Mouse (Mus musculus) cerebellum, postnatal 36 days (tissue): ENCODE measurements at regions not wholly inside any gene's neighbourhood (a gene's known extent, or its start where the extent isn't known, plus 50 kb on each side); places are given as distances from the start of the nearest gene placed in this dataset.
A peak's percentile ranks its signal among the peaks of the same experiment; 100 is the strongest.

Experiments used
- DNase-seq, 2 experiments: peaks; one replicate each; pipeline ENCODE4 v3.0.0; 2021 to 2022; ENCODE audit warnings: mixed read lengths in 2 of 2

- no peak for DNase-seq
Observed at GRCm38 (mm10) chr1:148901319-148902033, 1059.6 kb downstream of the Pla2g4a start.

DNA sequence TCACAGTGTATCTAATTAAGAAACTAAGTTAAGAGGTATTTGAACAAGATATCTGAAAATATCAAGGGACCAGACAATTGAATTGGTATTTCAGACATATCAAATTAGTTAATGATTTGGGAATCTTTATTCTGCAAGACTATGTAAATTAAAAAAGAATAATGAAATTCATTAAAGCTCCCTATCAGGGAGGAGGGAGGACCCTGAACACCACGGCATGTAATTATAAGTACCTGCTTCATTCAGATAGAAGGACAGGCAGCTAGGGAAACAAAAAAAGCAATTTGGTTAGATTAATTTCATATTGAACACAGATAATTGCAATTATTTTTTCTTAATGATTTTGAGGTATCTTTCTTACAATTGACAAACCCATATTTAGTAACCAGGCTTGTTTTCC, 1090.3 kb downstream of the Pla2g4a start:
- DNase-seq: no peak

GRCm38 (mm10) chr1:148863582-148863981, 1097.5 kb downstream of the Pla2g4a start:
- no peak for DNase-seq

DNA sequence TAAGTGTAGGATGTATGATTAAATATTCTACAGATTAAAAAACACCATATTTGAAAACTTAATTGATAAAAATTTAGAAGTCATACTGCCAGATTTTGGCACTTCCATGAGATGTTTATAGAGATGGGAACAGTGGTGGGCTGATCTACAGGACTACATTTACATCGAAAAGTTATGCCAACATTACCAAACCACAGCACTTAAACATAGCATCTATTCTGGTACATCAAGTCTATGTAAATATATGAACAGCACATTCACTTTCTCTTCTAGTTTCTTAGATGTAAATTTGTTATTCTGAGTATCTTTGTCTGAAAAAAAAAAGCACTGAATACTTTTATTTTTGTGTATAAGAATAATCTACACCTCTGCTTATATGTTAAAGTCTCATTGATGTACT, 1108.1 kb downstream of the Pla2g4a start:
- DNase-seq: no peak

DNA sequence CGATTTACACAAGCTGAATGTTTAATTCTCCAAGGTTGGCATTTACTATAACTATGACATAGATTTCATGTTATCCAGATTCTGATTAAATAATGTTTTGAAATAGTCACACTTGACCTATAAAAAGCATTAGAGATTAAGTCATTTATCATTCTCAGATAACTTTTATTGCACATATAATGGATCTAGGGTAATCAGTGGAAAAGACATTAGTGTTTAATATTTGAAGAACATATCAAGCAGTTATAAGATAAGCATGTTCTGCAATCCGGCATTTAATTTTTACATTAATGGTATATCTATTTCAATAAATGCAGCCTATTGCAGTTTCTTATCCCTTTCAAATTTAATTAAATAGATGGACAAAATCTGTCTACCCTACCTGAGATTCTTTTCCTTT, 1114.5 kb downstream of the Pla2g4a start:
- DNase-seq: no peak

GRCm38 (mm10) chr1:148823146-148823545, 1137.9 kb downstream of the Pla2g4a start:
- DNase-seq: no peak

DNA sequence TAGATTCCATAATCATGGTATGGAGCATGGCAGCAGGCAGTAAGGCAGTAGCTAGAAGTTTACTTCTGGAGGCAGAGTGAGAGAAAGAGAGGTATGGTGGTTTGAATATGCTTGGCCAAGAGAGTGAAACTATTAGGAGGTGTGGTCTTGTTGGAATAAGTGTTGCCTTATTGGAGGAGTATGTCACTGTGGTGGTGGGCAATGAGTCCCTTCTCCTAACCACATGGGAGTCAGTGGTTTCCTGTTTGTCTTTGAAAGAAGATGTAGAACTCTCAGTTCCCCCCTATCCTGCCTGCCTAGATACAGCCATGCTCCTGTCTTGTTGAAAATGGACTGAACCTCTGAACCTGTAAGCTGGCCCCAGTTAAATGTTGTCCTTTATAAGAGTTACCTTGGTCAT, 1152.4 kb downstream of the Pla2g4a start:
- DNase-seq: no peak

DNA sequence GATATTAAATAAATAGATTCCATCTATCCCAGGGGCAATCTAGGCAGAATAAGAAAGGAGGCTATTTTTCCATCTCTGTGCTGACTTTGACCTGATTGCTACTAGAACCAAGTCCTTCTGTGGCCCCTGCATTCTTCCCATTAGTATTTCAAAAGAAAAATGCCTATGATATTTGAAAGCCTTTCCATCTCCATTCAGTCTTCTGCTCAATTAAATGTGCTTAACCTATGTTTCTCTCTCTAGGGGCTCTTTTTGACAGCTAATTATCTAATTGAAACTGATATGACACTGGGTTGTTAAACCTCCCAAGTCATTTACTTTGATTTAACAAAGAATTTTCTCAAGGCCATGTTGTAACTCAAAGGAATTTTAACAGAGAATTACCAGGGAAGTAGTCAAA, 1164.0 kb downstream of the Pla2g4a start:
- no peak for DNase-seq

DNA sequence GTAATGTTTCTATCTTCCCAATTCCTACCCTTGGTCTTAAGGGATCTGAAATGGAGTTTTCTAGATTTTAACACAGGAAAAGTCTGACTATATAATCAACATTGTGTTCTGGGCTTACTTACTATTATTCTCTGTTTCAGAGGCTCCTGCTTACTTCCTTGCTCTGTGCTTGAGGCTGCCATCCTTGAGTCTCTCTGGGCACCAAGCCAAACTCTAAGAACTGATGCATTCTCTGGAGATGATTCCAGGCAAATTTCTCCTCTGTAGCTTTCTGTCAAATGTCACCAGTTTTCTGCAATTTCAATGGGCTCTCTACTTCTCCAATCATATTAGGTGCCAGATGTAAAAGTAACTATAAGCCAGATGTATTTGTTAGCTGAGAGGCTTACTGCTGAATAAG, 1210.3 kb downstream of the Pla2g4a start:
- DNase-seq: peak in 1 of 2 experiments; percentile 2

GRCm38 (mm10) chr1:148722106-148722505, 1239.0 kb downstream of the Pla2g4a start:
- no peak for DNase-seq

DNA sequence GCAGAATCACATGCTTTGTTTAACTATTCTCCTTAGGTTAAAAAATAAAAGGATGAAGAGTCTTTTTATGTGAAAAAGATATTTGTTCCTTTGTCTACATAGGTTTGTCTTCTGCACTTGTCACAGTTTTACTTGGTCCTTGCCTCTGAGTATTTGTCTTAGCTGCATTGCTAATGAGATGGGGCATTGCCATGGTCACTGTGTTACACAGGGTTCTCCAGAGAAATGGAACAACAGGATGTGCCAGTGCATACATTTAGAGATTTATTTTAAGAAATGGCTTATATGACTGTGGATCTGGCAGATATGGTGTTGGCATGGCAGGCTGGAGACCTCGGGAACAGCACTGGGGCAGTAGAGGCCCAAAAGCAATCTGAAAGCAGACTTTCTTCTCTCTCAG, 1239.7 kb downstream of the Pla2g4a start:
- no peak for DNase-seq

GRCm38 (mm10) chr1:148720980-148721379, 1240.1 kb downstream of the Pla2g4a start:
- no peak for DNase-seq

DNA sequence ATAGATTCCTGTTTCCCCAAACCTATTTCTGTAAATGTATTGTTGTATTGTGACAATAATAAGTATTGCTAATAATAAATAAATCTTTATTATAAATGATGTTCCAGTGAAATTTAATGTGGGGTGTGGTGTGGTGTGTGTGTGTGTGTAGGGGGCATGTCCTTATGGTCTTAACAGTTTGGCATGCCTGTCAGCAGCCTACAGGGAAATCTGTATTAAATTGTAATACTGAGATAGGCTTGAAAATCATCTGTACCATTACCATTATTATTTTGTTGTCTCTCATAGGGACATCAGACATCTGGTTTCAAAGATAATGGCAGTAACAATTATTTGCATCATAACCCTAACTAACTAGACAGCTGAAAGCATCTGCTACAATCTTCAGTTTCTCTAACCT, 1253.0 kb downstream of the Pla2g4a start:
- DNase-seq: no peak

- no peak for DNase-seq
Observed at GRCm38 (mm10) chr1:148707657-148708056, 1253.4 kb downstream of the Pla2g4a start.

- no peak for DNase-seq
Observed at GRCm38 (mm10) chr1:148706271-148706807, 1254.8 kb downstream of the Pla2g4a start.

GRCm38 (mm10) chr1:148700599-148700954, 1260.5 kb downstream of the Pla2g4a start:
- no peak for DNase-seq

- DNase-seq: no peak
Observed at GRCm38 (mm10) chr1:148699854-148700598, 1261.1 kb downstream of the Pla2g4a start.

- DNase-seq: no peak
Observed at GRCm38 (mm10) chr1:148690085-148690484, 1271.0 kb downstream of the Pla2g4a start.

GRCm38 (mm10) chr1:148689618-148690017, 1271.5 kb downstream of the Pla2g4a start:
- DNase-seq: no peak

GRCm38 (mm10) chr1:148675516-148675915, 1285.6 kb downstream of the Pla2g4a start:
- no peak for DNase-seq

DNA sequence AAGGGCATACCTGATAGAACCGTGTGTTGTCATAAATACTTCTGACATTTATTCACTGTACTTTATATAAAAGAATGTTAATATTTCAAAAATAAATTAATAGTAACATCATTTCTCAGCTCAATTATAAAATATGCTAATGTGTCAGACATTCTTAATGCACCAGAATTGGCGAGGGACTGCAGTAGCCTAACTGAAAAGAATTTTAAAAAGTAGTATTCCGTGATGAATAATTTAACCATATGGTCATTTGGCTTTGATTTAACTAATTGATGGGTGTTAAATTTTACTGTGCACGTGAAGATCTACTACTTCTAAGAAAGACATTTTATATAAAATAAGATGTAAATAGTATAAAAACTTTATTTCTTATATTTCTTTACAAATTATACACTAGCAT, 1296.7 kb downstream of the Pla2g4a start:
- DNase-seq: no peak

DNA sequence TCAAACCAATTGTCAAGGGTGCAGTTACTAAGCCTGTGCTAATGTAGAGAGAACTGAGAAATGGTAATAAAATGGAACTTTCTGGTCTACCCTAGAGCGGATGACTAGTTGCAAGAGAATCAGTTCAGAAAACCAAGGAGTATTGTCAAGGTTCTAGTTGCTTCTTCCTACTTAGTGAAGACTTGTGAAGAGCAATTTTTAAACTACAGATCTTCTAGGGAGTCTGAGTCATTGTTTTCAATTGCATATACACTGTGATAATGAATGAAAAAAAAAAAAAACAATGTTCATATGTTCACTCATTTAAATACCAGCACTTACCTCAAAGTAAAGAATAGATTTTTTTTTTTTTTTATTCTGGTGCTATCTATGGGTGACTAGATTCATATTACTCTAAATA, 1304.1 kb downstream of the Pla2g4a start:
- DNase-seq: no peak
